Mouse (Mus musculus) limb, embryonic 14.5 days (tissue): Measurements from ENCODE around the gene Uso1. TPM values are rescaled to one million over a fixed set of nuclear protein-coding genes. Genes with fewer than 3 reads are reported as not detected.

Source experiments
- ATAC-seq: fragments of 200-750 bp; cut with Nextera tagmentation; 2 replicates; pipeline ENCODE4 v1.8.0; 2017; ENCODE audit warnings: low read depth, moderate number of reproducible peaks, moderate TSS enrichment; ENCODE audit not compliant: low FRiP score
- DNase-seq: peaks from one replicate; pipeline ENCODE4 v3.0.0-alpha.2; 2015; ENCODE audit warnings: low spot score
- H3K27ac ChIP-seq: fragments of 300-500 bp; sonication (generic); replicated peaks from 2 replicates; pipeline ENCODE4 v1.5.1; 2014; ENCODE audit warnings: low read depth, mild to moderate bottlenecking, low read length, moderate library complexity, mixed read lengths
- H3K27me3 ChIP-seq: fragments of 300-500 bp; sonication (generic); 2 replicates; pipeline ENCODE4 v1.6.1; 2014; ENCODE audit warnings: low read length, mixed read lengths; ENCODE audit not compliant: control insufficient read depth, insufficient read depth
- H3K36me3 ChIP-seq: fragments of 300-500 bp; sonication (generic); 2 replicates; pipeline ENCODE4 v1.6.1; 2014; ENCODE audit warnings: mild to moderate bottlenecking, low read length, moderate library complexity, mixed read lengths; ENCODE audit not compliant: control insufficient read depth, insufficient read depth
- H3K4me1 ChIP-seq: fragments of 300-500 bp; sonication (generic); 2 replicates; pipeline ENCODE4 v1.6.1; 2014; ENCODE audit warnings: antibody characterized with exemption, low read length, mixed read lengths; ENCODE audit not compliant: control insufficient read depth, insufficient read depth
- H3K4me2 ChIP-seq: fragments of 300-500 bp; sonication (generic); replicated peaks from 2 replicates; pipeline ENCODE4 v1.6.1; 2014; ENCODE audit warnings: low read depth, mild to moderate bottlenecking, low read length, moderate library complexity; ENCODE audit not compliant: severe bottlenecking
- H3K4me3 ChIP-seq: fragments of 300-500 bp; sonication (generic); replicated peaks from 2 replicates; pipeline ENCODE4 v1.5.1; 2014; ENCODE audit warnings: low read length
- H3K9ac ChIP-seq: fragments of 300-500 bp; sonication (generic); 2 replicates; pipeline ENCODE4 v1.6.1; 2014; ENCODE audit warnings: mild to moderate bottlenecking, low read depth, low read length, moderate library complexity; ENCODE audit not compliant: severe bottlenecking
- H3K9me3 ChIP-seq: fragments of 300-500 bp; sonication (generic); 2 replicates; pipeline ENCODE4 v1.6.1; 2016; ENCODE audit warnings: low read length; ENCODE audit not compliant: control insufficient read depth
- POLR2A ChIP-seq: fragments of 200-500 bp; IDR thresholded peaks from 2 replicates; pipeline ENCODE4 v1.8.0; 2012; ENCODE audit warnings: inconsistent platforms, mild to moderate bottlenecking, moderate library complexity, borderline replicate concordance; ENCODE audit not compliant: insufficient read depth, insufficient read length; ENCODE audit errors: extremely low read depth
- WGBS: fragments of 180-500 bp; shearing (Covaris S2); extraction: QIAGEN DNeasy Blood & Tissue Kit; methylation state at CpG from one replicate; pipeline ENCODE4 v1.1.7; 2014; 5-methylcytosine and 5-hydroxymethylcytosine counted together
- polyA plus RNA-seq, 2 experiments: library from polyadenylated mRNA; depleted of rRNA in 1 of 2; stranded (reverse) in 1 of 2; unstranded in 1 of 2; fragments of >200 nt; fragmentation: Nextera tagmentation in 1 of 2; extraction: Ambion mirVana in 1 of 2; gene quantifications; 2 replicates each; pipeline versions ENCODE4 v1.2.1 to v1.2.3; 2012 to 2014

Gene Uso1
- polyA plus RNA-seq, 2 experiments = 43.0 to 54.6 TPM

DNA sequence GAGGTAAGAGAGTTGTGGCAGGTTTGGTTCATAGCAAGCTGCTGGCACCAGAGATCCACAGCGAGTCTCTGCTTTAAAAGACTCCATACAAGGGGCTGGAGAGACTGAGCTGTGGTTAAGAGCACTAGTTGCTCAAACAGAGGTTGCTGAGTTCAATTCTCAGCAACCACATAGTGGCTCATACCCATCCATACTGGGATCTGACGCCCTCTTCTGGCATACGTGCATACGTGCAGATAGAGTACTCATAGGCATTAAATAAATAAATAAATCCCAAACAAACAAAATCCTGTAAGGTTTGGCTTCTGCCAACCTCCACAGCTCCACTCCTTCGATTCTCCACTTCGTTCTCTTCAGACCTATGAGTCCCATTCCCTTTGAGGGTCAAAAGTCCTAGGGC is 114.3 kb downstream of the Uso1 start:
- Histone ChIP-seq H3K9me3 (no peaks in the 10 kb centered on the region), H3K4me2 (no peak overlapping the region), H3K36me3 (no peaks in the 10 kb centered on the region), H3K9ac (no peak overlapping the region), H3K27me3 (no peaks in the 10 kb centered on the region), H3K4me1 (no peaks in the 10 kb centered on the region; the same call in 1 of the 2 replicates), H3K27ac (no peak overlapping the region), H3K4me3 (no peak overlapping the region)
- ATAC-seq = no peak
- TF ChIP-seq POLR2A = no peak
- no peak for DNase-seq
- 95% methylated on average over 6 of the region's 6 CpGs for WGBS

Other genes with a start within 250 kb of the Uso1 start
- 57.0 and 57.5 TPM in 2 replicates for gene Rchy1, start 174.9 kb upstream of the Uso1 start, polyA plus RNA-seq (2012; rRNA removed)
- 42.5 and 49.4 TPM in 2 replicates for gene Rchy1, start 174.9 kb upstream of the Uso1 start, polyA plus RNA-seq (2014; fragmentation: Nextera tagmentation; extraction: Ambion mirVana)
- gene Odaph, start 150.5 kb upstream of the Uso1 start, polyA plus RNA-seq (2012; rRNA removed) = not detected in 2 replicates
- not detected in 2 replicates for gene Odaph, start 150.5 kb upstream of the Uso1 start, polyA plus RNA-seq (2014; fragmentation: Nextera tagmentation; extraction: Ambion mirVana)
- 0.56 and 0.67 TPM in 2 replicates for gene Cdkl2, start 94.1 kb upstream of the Uso1 start, polyA plus RNA-seq (2012; rRNA removed)
- 1.1 and 1.4 TPM in 2 replicates for gene Cdkl2, start 94.1 kb upstream of the Uso1 start, polyA plus RNA-seq (2014; fragmentation: Nextera tagmentation; extraction: Ambion mirVana)
- 54.0 and 62.3 TPM in 2 replicates for gene G3bp2, start 54.2 kb upstream of the Uso1 start, polyA plus RNA-seq (2012; rRNA removed)
- 145 and 147 TPM in 2 replicates for gene G3bp2, start 54.2 kb upstream of the Uso1 start, polyA plus RNA-seq (2014; fragmentation: Nextera tagmentation; extraction: Ambion mirVana)
- not detected in 2 replicates for gene U90926, start 77.5 kb downstream of the Uso1 start, polyA plus RNA-seq (2012; rRNA removed)
- not detected in 2 replicates for gene U90926, start 77.5 kb downstream of the Uso1 start, polyA plus RNA-seq (2014; fragmentation: Nextera tagmentation; extraction: Ambion mirVana)
- gene Ppef2, start 118.3 kb downstream of the Uso1 start, polyA plus RNA-seq (2012; rRNA removed) = 0.82 and 0.94 TPM in 2 replicates
- gene Ppef2, start 118.3 kb downstream of the Uso1 start, polyA plus RNA-seq (2014; fragmentation: Nextera tagmentation; extraction: Ambion mirVana) = not detected in 2 replicates
- 19.0 and 19.7 TPM in 2 replicates for gene Naaa, start 140.2 kb downstream of the Uso1 start, polyA plus RNA-seq (2012; rRNA removed)
- 16.9 and 17.5 TPM in 2 replicates for gene Naaa, start 140.2 kb downstream of the Uso1 start, polyA plus RNA-seq (2014; fragmentation: Nextera tagmentation; extraction: Ambion mirVana)
- 26.9 and 27.6 TPM in 2 replicates for gene Sdad1, start 172.5 kb downstream of the Uso1 start, polyA plus RNA-seq (2012; rRNA removed)
- 40.3 and 44.2 TPM in 2 replicates for gene Sdad1, start 172.5 kb downstream of the Uso1 start, polyA plus RNA-seq (2014; fragmentation: Nextera tagmentation; extraction: Ambion mirVana)
- gene Cxcl9, start 190.1 kb downstream of the Uso1 start, polyA plus RNA-seq (2012; rRNA removed) = 1.1 and 4.1 TPM in 2 replicates
- gene Cxcl9, start 190.1 kb downstream of the Uso1 start, polyA plus RNA-seq (2014; fragmentation: Nextera tagmentation; extraction: Ambion mirVana) = 0.35 and 0.94 TPM in 2 replicates
- gene Art3, start 193.9 kb downstream of the Uso1 start, polyA plus RNA-seq (2012; rRNA removed) = 5.9 and 9.6 TPM in 2 replicates
- 6.8 and 7.7 TPM in 2 replicates for gene Art3, start 193.9 kb downstream of the Uso1 start, polyA plus RNA-seq (2014; fragmentation: Nextera tagmentation; extraction: Ambion mirVana)
- 1.0 and 1.4 TPM in 2 replicates for gene Cxcl10, start 211.0 kb downstream of the Uso1 start, polyA plus RNA-seq (2012; rRNA removed)
- 0.51 and 0.98 TPM in 2 replicates for gene Cxcl10, start 211.0 kb downstream of the Uso1 start, polyA plus RNA-seq (2014; fragmentation: Nextera tagmentation; extraction: Ambion mirVana)